Mouse (Mus musculus) intestine, embryonic 14.5 days (tissue): Measurements from ENCODE around the gene Mknk1. TPM values are rescaled to one million over a fixed set of nuclear protein-coding genes. Genes with fewer than 3 reads are reported as not detected.

Experiments used
- ATAC-seq: fragments of 200-750 bp; cut with Nextera tagmentation; replicated peaks from 2 replicates; pipeline ENCODE4 v1.8.0; 2017; ENCODE audit warnings: low read depth, moderate number of reproducible peaks, moderate TSS enrichment, moderate library complexity; ENCODE audit not compliant: low FRiP score, low TSS enrichment
- DNase-seq: peaks from one replicate; pipeline ENCODE4 v3.0.0-alpha.2; 2018; ENCODE audit warnings: low spot score
- H3K27ac ChIP-seq: fragments of 300-500 bp; sonication (generic); 2 replicates; pipeline ENCODE4 v1.5.1; 2014; ENCODE audit warnings: low read depth, mild to moderate bottlenecking, control low read depth
- H3K27me3 ChIP-seq: fragments of 300-500 bp; sonication (generic); replicated peaks from 2 replicates; pipeline ENCODE4 v1.6.1; 2014; ENCODE audit warnings: low read length, control low read depth; ENCODE audit not compliant: control insufficient read depth, insufficient read depth
- H3K36me3 ChIP-seq: fragments of 300-500 bp; sonication (generic); 2 replicates; pipeline ENCODE4 v1.6.1; 2014; ENCODE audit warnings: low read length, control low read depth; ENCODE audit not compliant: control insufficient read depth, insufficient read depth
- H3K4me1 ChIP-seq: fragments of 300-500 bp; sonication (generic); replicated peaks from 2 replicates; pipeline ENCODE4 v1.6.1; 2014; ENCODE audit warnings: low read length, control low read depth, mixed read lengths; ENCODE audit not compliant: control insufficient read depth, insufficient read depth
- H3K4me2 ChIP-seq: fragments of 300-500 bp; sonication (generic); 2 replicates; pipeline ENCODE4 v1.6.1; 2014; ENCODE audit warnings: low read length
- H3K4me3 ChIP-seq: fragments of 300-500 bp; sonication (generic); 2 replicates; pipeline ENCODE4 v1.5.1; 2014; ENCODE audit warnings: low read depth, low read length, control low read depth, mixed read lengths
- H3K9ac ChIP-seq: fragments of 300-500 bp; sonication (generic); 2 replicates; pipeline ENCODE4 v1.6.1; 2014; ENCODE audit warnings: mild to moderate bottlenecking, low read length
- H3K9me3 ChIP-seq: fragments of 300-500 bp; sonication (generic); 2 replicates; pipeline ENCODE4 v1.6.1; 2016; ENCODE audit warnings: low read length, control low read depth; ENCODE audit not compliant: control insufficient read depth
- WGBS: fragments of 180-500 bp; shearing (Covaris S2); extraction: QIAGEN DNeasy Blood & Tissue Kit; methylation state at CpG from one replicate; pipeline ENCODE4 v1.1.7; 2014; 5-methylcytosine and 5-hydroxymethylcytosine counted together
- polyA plus RNA-seq: library from polyadenylated mRNA; unstranded; fragments of >200 nt; fragmentation: Nextera tagmentation; extraction: Ambion mirVana; gene quantifications from 2 replicates; pipeline ENCODE4 v1.2.1, GENCODE M21; 2014

The Mknk1 gene
- polyA plus RNA-seq, result 21.3 and 24.7 TPM in 2 replicates

DNA sequence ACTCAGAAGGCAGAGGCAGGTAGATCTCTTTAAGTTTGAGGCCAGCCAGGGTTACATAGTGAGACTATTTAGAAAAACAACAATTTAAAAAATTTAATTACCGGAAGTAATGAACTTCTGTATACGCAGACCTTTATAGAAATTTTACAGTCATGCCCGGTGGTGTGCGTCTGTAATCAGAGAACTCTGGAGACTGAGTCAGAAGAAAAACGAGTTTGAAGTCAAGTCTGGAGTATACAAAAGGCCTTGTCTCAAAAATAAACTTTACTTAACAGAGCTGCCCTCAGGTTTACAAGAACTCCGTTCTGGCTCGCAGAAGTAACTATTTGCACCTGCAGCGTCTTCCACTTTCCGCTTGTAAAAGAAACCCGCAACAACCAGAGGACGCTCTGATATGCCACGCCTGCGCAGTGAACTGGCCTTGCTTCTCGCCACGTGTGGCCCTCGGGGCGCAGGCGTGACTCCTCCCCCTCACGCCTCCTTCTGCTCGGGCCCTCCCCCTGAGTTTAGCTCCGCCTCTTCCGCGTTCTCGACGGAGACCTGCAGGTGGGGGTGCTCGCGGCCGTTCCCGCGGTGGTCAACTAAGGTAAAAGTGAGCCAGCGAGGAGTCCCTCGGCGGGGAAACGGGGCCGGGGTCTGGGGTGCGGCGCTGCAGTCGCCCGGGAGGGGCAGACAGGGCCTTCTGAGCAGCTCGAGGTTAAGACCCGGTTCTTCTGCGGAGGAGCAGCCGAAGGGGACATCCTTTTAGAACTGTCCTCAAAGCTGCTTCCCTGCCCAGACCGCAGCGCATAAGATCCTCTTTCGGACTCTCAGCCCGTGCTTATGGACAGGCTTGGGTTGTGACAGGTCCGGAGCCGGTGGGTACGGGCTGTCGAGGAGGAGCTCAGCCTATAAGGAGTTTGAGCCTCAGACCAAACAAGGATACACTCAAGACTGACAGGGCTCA, at the start of gene Mknk1:
TSS of gene Mknk1 (plus strand) at position 503 of the 946 bp plus-strand sequence.
- H3K9me3 ChIP-seq, result no peaks in the 10 kb centered on the region
- H3K4me1 ChIP-seq, result peaks cover 9% of the 10 kb centered on the region; the same call in 1 of the 2 replicates
- DNase-seq (peak; percentile 96), ATAC-seq (peak; percentile 94)
- H3K27me3 ChIP-seq, result no peaks in the 10 kb centered on the region
- peak within 1 kb of the TSS; percentile 71 for H3K4me3 ChIP-seq
- 2% methylated on average over 51 of the region's 51 CpGs for WGBS
- peak within 1 kb of the TSS; percentile 78 for H3K4me2 ChIP-seq
- peaks cover 4% of the 10 kb centered on the region; the same call in 1 of the 2 replicates for H3K36me3 ChIP-seq
- peak within 1 kb of the TSS; percentile 65 for H3K9ac ChIP-seq
- peak within 1 kb of the TSS; percentile 27; the same call in 1 of the 2 replicates for H3K27ac ChIP-seq

DNA sequence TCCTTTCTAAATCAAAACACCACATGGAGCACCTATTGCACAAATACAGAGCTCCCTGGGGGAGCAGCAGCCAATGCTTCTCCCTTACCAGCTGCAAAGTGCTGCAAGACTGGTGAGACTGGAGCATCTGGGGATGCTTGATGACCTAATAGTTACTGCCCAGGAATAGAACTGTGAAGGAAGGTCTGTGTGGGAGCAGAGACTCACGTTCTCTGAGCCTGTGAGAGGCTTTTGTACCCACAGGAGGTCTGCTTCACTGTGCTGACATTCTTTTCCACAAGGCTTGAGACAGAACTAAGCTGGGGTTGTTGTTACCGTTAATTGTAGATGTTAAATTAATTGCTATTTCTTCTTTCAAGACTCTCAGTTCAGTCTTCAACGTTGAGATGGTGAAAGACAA, 48.1 kb upstream of the Mknk1 start:
- H3K4me1 ChIP-seq, result peaks cover 4% of the 10 kb centered on the region; the same call in 1 of the 2 replicates
- no peak for ATAC-seq

DNA sequence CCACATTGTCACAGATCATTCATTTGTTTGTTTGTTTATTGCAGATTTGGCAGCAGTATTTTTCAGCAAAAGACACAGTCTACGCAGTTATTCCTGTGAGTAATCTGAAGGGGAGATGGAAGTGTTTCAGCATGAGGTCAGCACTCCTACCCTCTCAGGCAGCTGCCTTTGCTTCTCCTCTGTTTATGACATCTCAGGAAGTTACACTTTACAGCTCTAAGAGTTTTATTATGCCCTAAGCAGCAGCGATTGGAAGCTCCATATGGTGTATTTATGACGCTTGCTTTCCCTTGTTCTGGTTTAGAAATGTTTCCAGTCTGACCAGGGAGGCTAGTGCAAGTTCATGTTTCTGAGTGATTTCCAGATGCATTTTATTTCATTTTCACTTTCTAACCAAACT, 43.6 kb upstream of the Mknk1 start:
- ATAC-seq (peak; percentile 81), DNase-seq (no peak)
- peak overlapping the region; percentile 52 for H3K27ac ChIP-seq
- no peak overlapping the region for H3K9ac ChIP-seq
- no peaks in the 10 kb centered on the region for H3K9me3 ChIP-seq
- 0 out of 2 replicates have a peak, but pooled peaks cover 3% of the 10 kb centered on the region for H3K4me1 ChIP-seq
- H3K4me2 ChIP-seq, result no peak overlapping the region
- 32% methylated on average over 3 of the region's 3 CpGs for WGBS
- no peaks in the 10 kb centered on the region for H3K27me3 ChIP-seq
- peaks cover 76% of the 10 kb centered on the region for H3K36me3 ChIP-seq
- H3K4me3 ChIP-seq, result no peak overlapping the region

More for the DNA sequence above, 48.1 kb upstream of the Mknk1 start:
- Histone ChIP-seq H3K27me3 (no peaks in the 10 kb centered on the region), H3K4me3 (no peak overlapping the region), H3K9ac (no peak overlapping the region), H3K27ac (no peak overlapping the region), H3K4me2 (no peak overlapping the region), H3K9me3 (no peaks in the 10 kb centered on the region), H3K36me3 (peaks cover 49% of the 10 kb centered on the region)
- 77% methylated on average over 3 of the region's 3 CpGs for WGBS
- no peak for DNase-seq

DNA sequence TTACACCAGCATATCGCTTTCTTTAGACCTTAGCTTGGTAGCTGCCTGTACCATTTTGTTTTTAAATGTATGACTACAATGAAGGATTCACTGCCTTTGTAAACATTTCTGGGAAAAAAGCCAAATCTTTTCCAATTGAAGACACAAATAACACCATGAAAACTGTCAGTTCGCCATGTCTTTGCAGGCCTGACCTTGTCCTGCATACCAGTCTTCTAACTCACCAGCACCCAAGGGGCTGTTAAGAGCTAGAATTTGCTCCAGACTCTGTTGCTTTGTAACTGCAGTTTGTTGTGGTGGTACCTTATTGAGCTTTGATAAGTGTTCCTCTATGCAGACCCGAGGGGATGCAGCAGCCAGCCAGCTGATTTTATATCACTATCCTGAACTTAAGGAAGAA, 39.0 kb upstream of the Mknk1 start:
- H3K27ac ChIP-seq, result no peak overlapping the region
- 0 out of 2 replicates have a peak, but pooled peaks cover under 1% of the 10 kb centered on the region for H3K4me1 ChIP-seq
- H3K4me3 ChIP-seq, result no peak overlapping the region
- DNase-seq, result no peak
- H3K27me3 ChIP-seq, result no peaks in the 10 kb centered on the region
- H3K9me3 ChIP-seq, result no peaks in the 10 kb centered on the region
- ATAC-seq, result no peak
- H3K36me3 ChIP-seq, result peaks cover 73% of the 10 kb centered on the region
- H3K4me2 ChIP-seq, result no peak overlapping the region
- H3K9ac ChIP-seq, result no peak overlapping the region
- 77% methylated on average over 3 of the region's 3 CpGs for WGBS

DNA sequence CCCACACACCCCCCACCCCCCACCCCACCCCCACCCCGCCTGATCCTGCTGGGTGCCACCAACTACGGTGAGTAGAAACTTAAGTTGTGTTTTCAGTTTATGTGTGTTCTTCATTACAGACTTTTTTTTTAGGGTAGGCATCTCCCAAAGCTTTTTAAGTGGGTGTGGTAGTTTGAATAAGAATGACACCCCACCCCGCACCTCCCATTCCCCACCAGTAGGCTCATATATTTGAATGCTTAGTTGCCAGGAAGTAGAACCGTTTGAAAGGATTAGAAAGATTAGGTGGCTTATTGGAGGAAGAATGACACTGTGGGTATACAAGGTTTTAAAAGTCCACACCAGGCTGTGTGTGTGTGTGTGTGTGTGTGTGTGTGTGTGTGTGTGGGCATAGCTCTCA, 26.7 kb upstream of the Mknk1 start:
- no peak overlapping the region for H3K4me3 ChIP-seq
- H3K27me3 ChIP-seq, result no peaks in the 10 kb centered on the region
- H3K27ac ChIP-seq, result no peak overlapping the region
- H3K9ac ChIP-seq, result no peak overlapping the region
- no peaks in the 10 kb centered on the region for H3K9me3 ChIP-seq
- no peaks in the 10 kb centered on the region for H3K4me1 ChIP-seq
- H3K36me3 ChIP-seq, result peaks cover 31% of the 10 kb centered on the region
- 85% methylated on average over 4 of the region's 4 CpGs for WGBS
- ATAC-seq (no peak), DNase-seq (no peak)
- H3K4me2 ChIP-seq, result no peak overlapping the region

DNA sequence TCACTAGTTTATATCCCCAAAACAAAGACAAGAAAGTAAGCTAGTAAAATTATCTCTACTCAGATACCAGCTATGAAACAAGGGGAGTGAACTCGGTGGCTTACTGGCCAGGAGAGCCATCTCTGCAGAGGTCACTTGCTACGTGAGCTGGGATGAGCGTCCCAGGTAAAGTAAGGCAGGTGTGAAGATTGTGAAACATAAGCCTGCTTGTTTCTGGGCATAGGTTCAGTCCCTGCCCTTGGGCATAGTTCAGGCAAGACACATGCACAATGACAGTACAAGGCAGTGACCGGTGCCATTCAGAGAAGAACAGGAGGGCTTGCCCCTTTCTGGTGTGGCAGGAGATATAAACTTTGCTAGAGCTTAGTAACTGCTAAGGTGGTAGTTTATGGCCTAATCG, 23.4 kb upstream of the Mknk1 start:
- no peak for DNase-seq
- Histone ChIP-seq H3K27ac (no peak overlapping the region), H3K4me3 (no peak overlapping the region), H3K27me3 (no peaks in the 10 kb centered on the region), H3K9me3 (no peaks in the 10 kb centered on the region), H3K4me2 (no peak overlapping the region), H3K9ac (no peak overlapping the region), H3K4me1 (no peaks in the 10 kb centered on the region), H3K36me3 (peaks cover 31% of the 10 kb centered on the region)
- WGBS, result 90% methylated on average over 5 of the region's 5 CpGs
- no peak for ATAC-seq

DNA sequence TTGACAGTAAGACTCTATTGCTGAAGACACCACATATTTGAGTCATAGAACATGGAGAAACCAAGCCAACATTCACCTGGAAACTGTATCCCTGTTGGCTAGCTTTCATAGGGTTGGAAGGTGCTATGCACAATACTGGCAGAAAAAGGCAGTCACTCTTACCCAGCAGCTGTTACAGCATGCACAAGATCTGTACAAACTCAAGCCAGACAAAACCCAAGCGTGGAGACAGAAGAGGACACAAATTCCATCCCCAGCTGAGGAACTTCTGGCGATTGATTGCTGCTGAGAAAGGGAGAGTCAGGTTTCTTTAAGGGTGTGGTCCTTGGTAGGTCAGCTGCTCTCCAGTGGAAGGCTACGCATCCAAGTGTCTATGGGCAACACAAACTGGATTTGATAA, 18.8 kb upstream of the Mknk1 start:
- WGBS, result 51% methylated on average over 3 of the region's 3 CpGs
- no peak overlapping the region for H3K27ac ChIP-seq
- H3K4me1 ChIP-seq, result no peaks in the 10 kb centered on the region
- no peak overlapping the region for H3K9ac ChIP-seq
- H3K9me3 ChIP-seq, result no peaks in the 10 kb centered on the region
- DNase-seq, result no peak
- H3K4me3 ChIP-seq, result no peak overlapping the region
- H3K36me3 ChIP-seq, result 0 out of 2 replicates have a peak, but pooled peaks cover 5% of the 10 kb centered on the region
- no peaks in the 10 kb centered on the region for H3K27me3 ChIP-seq
- H3K4me2 ChIP-seq, result no peak overlapping the region
- no peak for ATAC-seq

DNA sequence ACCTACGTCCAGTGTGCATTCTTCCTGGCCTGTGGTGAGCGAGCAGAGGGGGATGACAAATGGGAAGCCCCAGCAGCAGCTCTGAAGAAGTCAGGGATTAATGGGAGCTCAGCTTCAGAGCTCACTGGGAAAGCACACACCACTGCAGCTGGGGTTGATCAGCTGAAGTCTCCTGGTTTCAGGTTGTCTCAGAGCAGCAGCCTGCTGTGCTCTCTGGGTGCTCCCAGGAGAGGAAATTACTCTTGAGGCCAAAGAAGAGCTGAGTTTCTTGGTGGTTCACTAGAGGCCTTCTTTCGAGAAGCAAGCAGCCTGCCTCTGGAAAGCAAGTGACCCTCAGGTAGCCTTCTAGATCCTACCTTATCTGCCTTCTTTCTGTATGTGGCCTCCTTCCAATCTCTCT, 18.1 kb upstream of the Mknk1 start:
- Histone ChIP-seq H3K27me3 (no peaks in the 10 kb centered on the region), H3K27ac (no peak overlapping the region), H3K4me1 (no peaks in the 10 kb centered on the region), H3K4me3 (no peak overlapping the region), H3K9ac (no peak overlapping the region), H3K36me3 (0 out of 2 replicates have a peak, but pooled peaks cover 3% of the 10 kb centered on the region), H3K4me2 (no peak overlapping the region), H3K9me3 (no peaks in the 10 kb centered on the region)
- 54% methylated on average over 3 of the region's 3 CpGs for WGBS
- ATAC-seq, result no peak
- DNase-seq, result no peak
